Mouse (Mus musculus) heart, postnatal 0 days (tissue): Measurements from ENCODE around the gene Grm8.

Source experiments
- CTCF ChIP-seq: IDR thresholded peaks from 2 replicates; pipeline ENCODE4 v1.5.1; 2016; ENCODE audit warnings: antibody characterized with exemption, control low read depth, low read depth
- EP300 ChIP-seq: IDR thresholded peaks from 2 replicates; pipeline ENCODE4 v1.6.1; 2016; ENCODE audit warnings: antibody characterized with exemption, low read depth

DNA sequence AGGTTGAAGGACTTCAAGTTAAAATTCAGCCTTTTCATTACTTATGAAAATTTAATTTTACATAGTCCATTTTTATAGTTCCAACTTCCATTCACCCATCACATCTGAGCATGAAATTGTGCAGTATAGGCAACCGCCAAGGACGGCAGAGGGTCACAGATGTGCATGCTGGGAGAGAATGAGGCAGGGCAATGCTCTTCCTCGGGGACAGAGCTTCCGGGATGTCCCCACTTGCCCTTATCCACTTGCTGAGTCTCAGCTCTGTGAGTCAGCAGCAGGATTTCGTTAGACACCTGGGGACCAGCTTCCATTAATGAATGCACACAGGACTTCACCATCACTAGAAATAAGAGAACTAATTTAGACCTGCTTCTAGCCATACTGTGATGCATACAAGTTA is 183.5 kb downstream of the Grm8 start:
- TF ChIP-seq CTCF: no peak
- TF ChIP-seq EP300: no peak
